Mouse (Mus musculus) liver, postnatal 0 days (tissue): Measurements from ENCODE around the gene Sh2b1.

Experiments used
- CTCF ChIP-seq: sonication (generic); IDR thresholded peaks from 2 replicates; pipeline ENCODE4 v1.5.1; 2016; ENCODE audit warnings: antibody characterized with exemption, low read depth
- EP300 ChIP-seq: IDR thresholded peaks from 2 replicates; pipeline ENCODE4 v1.6.1; 2016; ENCODE audit warnings: antibody characterized with exemption, low read depth, mild to moderate bottlenecking

DNA sequence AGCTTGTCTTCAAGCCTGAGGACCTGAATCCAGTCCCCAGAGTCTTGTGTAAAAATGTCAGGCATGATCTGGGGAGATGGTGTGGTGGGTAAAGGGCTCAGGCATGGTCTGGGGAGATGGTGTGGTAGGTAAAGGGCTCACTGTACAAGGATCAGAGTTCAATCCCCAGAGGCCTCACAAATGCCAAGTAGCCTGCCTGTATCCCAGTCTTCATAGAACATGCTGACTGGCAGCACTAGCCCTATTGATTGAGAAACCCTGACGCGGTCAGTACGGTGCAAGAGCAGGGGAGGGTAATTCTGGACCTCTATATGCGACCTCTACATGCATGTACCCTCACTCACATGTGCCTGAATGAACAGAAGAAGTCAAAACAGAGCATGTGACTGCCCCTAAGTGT is 57.6 kb downstream of the Sh2b1 start:
- no peak for TF ChIP-seq EP300
- TF ChIP-seq CTCF, result no peak
